Comparison of ENCODE assay signal across 28 mouse cellular contexts in genomic region chr13:93098596-93098995, GRCm38 (mm10). TPM values are rescaled to one million over a fixed set of nuclear protein-coding genes. Genes with fewer than 3 reads are reported as not detected.
"Had no signal": no experiment of that assay in that cellular context is flagged by ENCODE, and none has a peak within 500 bp of the region (broad histone marks: within the 10 kb centered on the region; RNA-seq: fewer than 3 reads in every experiment).

No protein-coding gene starts in this region.

- DNase-seq: cerebellum, adult 2 months; cerebellum, adult 8-10 months; cerebellum, adult 9-10 months; cerebellum, adult 9-11 months; cerebellum, postnatal 36 days; embryo, embryonic 11 days; forebrain, postnatal 0 days; gastrocnemius, adult 2 months; gastrocnemius, postnatal 10 days; gastrocnemius, postnatal 14 days; gastrocnemius, postnatal 25 days; gastrocnemius, postnatal 36 days; heart, adult 11 months; heart, adult 18-20 months; heart, adult 2 months had no signal

- H3K27me3 ChIP-seq: embryonic facial prominence, embryonic 12.5 days; embryonic facial prominence, embryonic 13.5 days; embryonic facial prominence, embryonic 15.5 days; forebrain, embryonic 12.5 days; forebrain, embryonic 13.5 days; forebrain, embryonic 15.5 days had no signal

- ATAC-seq: forebrain, embryonic 13.5 days; forebrain, embryonic 14.5 days; forebrain, embryonic 15.5 days; forebrain, embryonic 16.5 days; forebrain, postnatal 0 days had no signal

- H3K4me1 ChIP-seq: embryonic facial prominence, embryonic 10.5 days; embryonic facial prominence, embryonic 12.5 days; embryonic facial prominence, embryonic 13.5 days; embryonic facial prominence, embryonic 15.5 days; forebrain, embryonic 10.5 days; forebrain, embryonic 12.5 days; forebrain, embryonic 13.5 days; forebrain, embryonic 15.5 days had no signal

- H3K27ac ChIP-seq: embryonic facial prominence, embryonic 10.5 days; embryonic facial prominence, embryonic 12.5 days; embryonic facial prominence, embryonic 13.5 days; embryonic facial prominence, embryonic 15.5 days; forebrain, embryonic 10.5 days; forebrain, embryonic 12.5 days; forebrain, embryonic 13.5 days; forebrain, embryonic 15.5 days; gastrocnemius, adult 2 months; heart, adult 2 months had no signal

- H3K36me3 ChIP-seq: embryonic facial prominence, embryonic 10.5 days; embryonic facial prominence, embryonic 12.5 days; embryonic facial prominence, embryonic 13.5 days; embryonic facial prominence, embryonic 15.5 days; forebrain, embryonic 10.5 days; forebrain, embryonic 12.5 days; forebrain, embryonic 15.5 days had no signal

- H3K9ac ChIP-seq: embryonic facial prominence, embryonic 12.5 days; embryonic facial prominence, embryonic 13.5 days; embryonic facial prominence, embryonic 15.5 days; forebrain, embryonic 12.5 days; forebrain, embryonic 13.5 days; forebrain, embryonic 15.5 days; forebrain, postnatal 0 days had no signal

- H3K9me3 ChIP-seq: embryonic facial prominence, embryonic 10.5 days; embryonic facial prominence, embryonic 12.5 days; embryonic facial prominence, embryonic 15.5 days; forebrain, embryonic 10.5 days; forebrain, embryonic 12.5 days; forebrain, embryonic 13.5 days; forebrain, embryonic 15.5 days had no signal

- H3K4me3 ChIP-seq: embryonic facial prominence, embryonic 10.5 days; embryonic facial prominence, embryonic 12.5 days; embryonic facial prominence, embryonic 13.5 days; embryonic facial prominence, embryonic 15.5 days; erythroblast, embryonic 14.5 days; forebrain, embryonic 10.5 days; forebrain, embryonic 12.5 days; forebrain, embryonic 13.5 days; forebrain, embryonic 15.5 days; gastrocnemius, adult 2 months; heart, adult 2 months had no signal

- H3K4me2 ChIP-seq: embryonic facial prominence, embryonic 12.5 days; embryonic facial prominence, embryonic 13.5 days; embryonic facial prominence, embryonic 15.5 days; forebrain, embryonic 12.5 days; forebrain, embryonic 13.5 days; forebrain, embryonic 15.5 days had no signal

RNA-seq across cellular contexts. Expression of gene Cmya5, which starts 45.9 kb away (rescaled TPM):
- total RNA-seq: common myeloid progenitor, adult 5-6 weeks; granulocyte monocyte progenitor cell, adult 5-6 weeks had no signal
- polyA plus RNA-seq: erythroblast, embryonic 14.5 days had no signal
